Mouse (Mus musculus) hindbrain, embryonic 11.5 days (tissue): ENCODE measurements around the gene Zc3hc1. TPM values are rescaled to one million over a fixed set of nuclear protein-coding genes. Genes with fewer than 3 reads are reported as not detected.

Experiments
- ATAC-seq: fragments of 200-750 bp; cut with Nextera tagmentation; 2 replicates; pipeline ENCODE4 v1.8.0; 2017; ENCODE audit warnings: mild to moderate bottlenecking, moderate TSS enrichment, moderate library complexity; ENCODE audit not compliant: low FRiP score
- DNase-seq: peaks from one replicate; pipeline ENCODE4 v3.0.0-alpha.2; 2015; ENCODE audit warnings: low spot score
- H3K27ac ChIP-seq: fragments of 300-500 bp; sonication (generic); 2 replicates; pipeline ENCODE4 v1.5.1; 2014; ENCODE audit warnings: mild to moderate bottlenecking, low read depth, low read length
- H3K27me3 ChIP-seq: fragments of 300-500 bp; sonication (generic); 2 replicates; pipeline ENCODE4 v1.6.1; 2014; ENCODE audit warnings: mild to moderate bottlenecking, low read length, moderate library complexity, mixed read lengths; ENCODE audit not compliant: control insufficient read depth, insufficient read depth
- H3K36me3 ChIP-seq: fragments of 300-500 bp; sonication (generic); 2 replicates; pipeline ENCODE4 v1.6.1; 2014; ENCODE audit warnings: mild to moderate bottlenecking, low read length, moderate library complexity, mixed read lengths; ENCODE audit not compliant: control insufficient read depth, insufficient read depth
- H3K4me1 ChIP-seq: fragments of 300-500 bp; sonication (generic); replicated peaks from 2 replicates; pipeline ENCODE4 v1.6.1; 2014; ENCODE audit warnings: low read length, mixed read lengths; ENCODE audit not compliant: control insufficient read depth, insufficient read depth
- H3K4me2 ChIP-seq: fragments of 300-500 bp; sonication (generic); replicated peaks from 2 replicates; pipeline ENCODE4 v1.6.1; 2014; ENCODE audit warnings: mild to moderate bottlenecking, low read depth, low read length
- H3K4me3 ChIP-seq: fragments of 300-500 bp; sonication (generic); 2 replicates; pipeline ENCODE4 v1.5.1; 2014; ENCODE audit warnings: low read depth, low read length
- H3K9ac ChIP-seq: fragments of 300-500 bp; sonication (generic); 2 replicates; pipeline ENCODE4 v1.6.1; 2014; ENCODE audit warnings: low read depth, low read length
- H3K9me3 ChIP-seq: fragments of 300-500 bp; sonication (generic); 2 replicates; pipeline ENCODE4 v1.6.1; 2016; ENCODE audit warnings: low read length; ENCODE audit not compliant: control insufficient read depth
- whole genome bisulfite sequencing: fragments of 180-500 bp; shearing (Covaris S2); extraction: QIAGEN DNeasy Blood & Tissue Kit; methylation state at CpG from one replicate; pipeline ENCODE4 v1.1.7; 2014; 5-methylcytosine and 5-hydroxymethylcytosine counted together
- polyA plus RNA-seq: library from polyadenylated mRNA; unstranded; fragments of >200 nt; fragmentation: Nextera tagmentation; extraction: Ambion mirVana; gene quantifications from 2 replicates; pipeline ENCODE4 v1.2.1, GENCODE M21; 2014

Gene Zc3hc1
- polyA plus RNA-seq, 1 experiment from 2014 or later: 69.3 TPM

- H3K36me3 ChIP-seq: no peaks in the 10 kb centered on the region
- WGBS: 85% methylated on average over 5 of the region's 5 CpGs
- no peak for ATAC-seq
Observed at GRCm38 (mm10) chr6:30319216-30319615, 71.6 kb downstream of the Zc3hc1 start.

More at GRCm38 (mm10) chr6:30319216-30319615, 71.6 kb downstream of the Zc3hc1 start:
- no peak for DNase-seq
- H3K4me3 ChIP-seq: no peak overlapping the region
- no peaks in the 10 kb centered on the region for H3K9me3 ChIP-seq
- no peak overlapping the region for H3K27ac ChIP-seq
- no peak overlapping the region for H3K4me2 ChIP-seq
- H3K4me1 ChIP-seq: no peaks in the 10 kb centered on the region
- no peaks in the 10 kb centered on the region for H3K27me3 ChIP-seq
- H3K9ac ChIP-seq: no peak overlapping the region

Other genes starting within 250 kb of the Zc3hc1 start
- gene Ube2h, start 86.5 kb downstream of the Zc3hc1 start, polyA plus RNA-seq: 54.9 and 56.1 TPM in 2 replicates
- 27.4 and 28.2 TPM in 2 replicates for gene Klhdc10, start 10.8 kb upstream of the Zc3hc1 start, polyA plus RNA-seq
- 47.9 and 51.6 TPM in 2 replicates for gene Tmem209, start 118.8 kb upstream of the Zc3hc1 start, polyA plus RNA-seq
- 0.36 and 0.37 TPM in 2 replicates for gene Ssmem1, start 118.8 kb upstream of the Zc3hc1 start, polyA plus RNA-seq
- gene Cpa2, start 150.6 kb upstream of the Zc3hc1 start, polyA plus RNA-seq: 6.8 and 9.4 TPM in 2 replicates
- gene Cpa4, start 177.3 kb upstream of the Zc3hc1 start, polyA plus RNA-seq: 3.5 and 3.9 TPM in 2 replicates
- gene Cpa5, start 220.0 kb upstream of the Zc3hc1 start, polyA plus RNA-seq: 0.15 TPM in 1 of 2 replicates, not detected in the other
- gene Cpa1, start 248.2 kb upstream of the Zc3hc1 start, polyA plus RNA-seq: 0.11 and 0.28 TPM in 2 replicates